Mouse (Mus musculus) brain, adult 10 weeks (tissue): ENCODE measurements around the gene Kit. TPM values are rescaled to one million over a fixed set of nuclear protein-coding genes. Genes with fewer than 3 reads are reported as not detected.

Experiments used
- polyA plus RNA-seq: library from polyadenylated mRNA; stranded (reverse); fragments of 350-450 nt; fragmentation: Illumina TruSeq; extraction: RNeasy Lipid Tissue Mini Kit (QIAGEN cat#74804); gene quantifications from one replicate; pipeline ENCODE4 v1.2.3, GENCODE M21; 2015; ENCODE audit warnings: low read depth, low replicate concordance

Kit gene
- polyA plus RNA-seq, result 21.8 TPM

DNA sequence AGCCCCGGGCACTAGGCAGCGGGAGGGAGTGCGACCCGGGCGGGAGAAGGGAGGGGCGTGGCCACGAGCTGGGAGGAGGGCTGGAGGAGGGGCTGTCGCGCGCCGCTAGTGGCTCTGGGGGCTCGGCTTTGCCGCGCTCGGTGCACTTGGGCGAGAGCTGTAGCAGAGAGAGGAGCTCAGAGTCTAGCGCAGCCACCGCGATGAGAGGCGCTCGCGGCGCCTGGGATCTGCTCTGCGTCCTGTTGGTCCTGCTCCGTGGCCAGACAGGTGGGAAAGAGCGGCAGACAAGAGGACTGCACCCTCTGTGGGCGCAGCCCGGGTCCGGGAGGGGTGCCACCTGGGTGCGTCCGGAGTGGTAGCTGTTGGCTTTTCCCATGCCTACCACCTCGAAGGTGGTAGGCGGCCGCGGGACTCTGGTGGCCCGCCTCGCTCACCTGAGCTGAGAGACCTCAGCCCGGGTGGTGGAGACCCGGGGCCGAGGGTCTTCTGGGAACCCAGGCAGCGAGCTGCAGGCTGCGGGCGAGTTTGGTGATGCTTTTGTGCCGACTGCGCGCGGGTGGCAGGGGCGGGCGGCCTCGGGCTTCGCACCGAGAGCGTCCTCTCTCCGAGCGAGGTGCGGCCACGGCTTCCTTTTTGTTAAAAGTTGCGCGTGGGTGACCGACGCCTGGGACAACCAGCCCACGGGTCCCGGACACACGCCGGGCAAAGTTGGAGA is at the start of gene Kit:
Gene Kit (plus strand): TSS at position 65 of the 715 bp plus-strand sequence.

